Mouse (Mus musculus): ENCODE data around the gene D030056L22Rik. TPM values are rescaled to one million over a fixed set of nuclear protein-coding genes. Genes with fewer than 3 reads are reported as not detected.
A peak's percentile ranks its signal among the peaks of the same experiment; 100 is the strongest.

The D030056L22Rik gene
- 43.8 and 45.1 TPM in 2 replicates for polyA plus RNA-seq (2016; fragmentation: Nextera tagmentation; extraction: Ambion mirVana)

- Histone ChIP-seq H3K9me3 (no peaks in the 10 kb centered on the region), H3K36me3 (replicated peaks) (peaks cover 12% of the 10 kb centered on the region)
These were observed at the start of gene D030056L22Rik for GRCm38 (mm10) chr19:18712866-18713300. Gene D030056L22Rik, plus strand, starts transcription at chr19:18713193.

GRCm38 (mm10) chr19:18663904-18664303 is 49.1 kb upstream of the D030056L22Rik start:
- H3K9me3 ChIP-seq: no peaks in the 10 kb centered on the region
- WGBS: 81% methylated on average over 2 of the region's 2 CpGs

More at GRCm38 (mm10) chr19:18712866-18713300, at the start of gene D030056L22Rik:
- DNase-seq (ENCODE audit: extremely low spot score, low spot score): peak; percentile 97
- Histone ChIP-seq H3K27me3 (ENCODE audit: poor library complexity, severe bottlenecking) (no peaks in the 10 kb centered on the region), H3K4me1 (peaks cover 20% of the 10 kb centered on the region), H3K4me3 (peak within 1 kb of the TSS; percentile 84), H3K27ac (peak within 1 kb of the TSS; percentile 93)
- 0% methylated on average over 49 of the region's 49 CpGs for WGBS

GRCm38 (mm10) chr19:18666966-18667365 is 46.0 kb upstream of the D030056L22Rik start:
- 87% methylated on average over 7 of the region's 7 CpGs for WGBS
- no peak for DNase-seq (ENCODE audit: extremely low spot score, low spot score)
- Histone ChIP-seq H3K4me3 (no peak overlapping the region), H3K27me3 (ENCODE audit: poor library complexity, severe bottlenecking) (no peaks in the 10 kb centered on the region), H3K9me3 (no peaks in the 10 kb centered on the region), H3K4me1 (peaks cover 10% of the 10 kb centered on the region), H3K27ac (no peak overlapping the region), H3K36me3 (replicated peaks) (no peaks in the 10 kb centered on the region)

More at GRCm38 (mm10) chr19:18663904-18664303, 49.1 kb upstream of the D030056L22Rik start:
- Histone ChIP-seq H3K4me3 (no peak overlapping the region), H3K27me3 (ENCODE audit: poor library complexity, severe bottlenecking) (no peaks in the 10 kb centered on the region), H3K36me3 (replicated peaks) (no peaks in the 10 kb centered on the region), H3K4me1 (no peaks in the 10 kb centered on the region), H3K27ac (no peak overlapping the region)
- DNase-seq (ENCODE audit: extremely low spot score, low spot score): no peak

- H3K27ac ChIP-seq: no peak overlapping the region
- DNase-seq (ENCODE audit: extremely low spot score, low spot score): no peak
These were observed 43.4 kb upstream of the D030056L22Rik start for GRCm38 (mm10) chr19:18669551-18669950.

GRCm38 (mm10) chr19:18670608-18671007 is 42.4 kb upstream of the D030056L22Rik start, which contains the start of gene Carnmt1:
Gene Carnmt1, plus strand, starts transcription at chr19:18670764.
- H3K4me1 ChIP-seq: peaks cover 27% of the 10 kb centered on the region
- H3K36me3 ChIP-seq (replicated peaks): no peaks in the 10 kb centered on the region
- peak within 1 kb of the TSS; percentile 84 for H3K4me3 ChIP-seq
- peak within 1 kb of the TSS; percentile 92 for H3K27ac ChIP-seq
- peak; percentile 97 for DNase-seq (ENCODE audit: extremely low spot score, low spot score)
- under 1% methylated on average over 53 of the region's 58 CpGs for WGBS
- H3K9me3 ChIP-seq: no peaks in the 10 kb centered on the region
- no peaks in the 10 kb centered on the region for H3K27me3 ChIP-seq (ENCODE audit: poor library complexity, severe bottlenecking)

More at GRCm38 (mm10) chr19:18669551-18669950, 43.4 kb upstream of the D030056L22Rik start:
- WGBS: 93% methylated on average over 7 of the region's 7 CpGs
- Histone ChIP-seq H3K36me3 (replicated peaks) (no peaks in the 10 kb centered on the region), H3K4me1 (peaks cover 27% of the 10 kb centered on the region), H3K27me3 (ENCODE audit: poor library complexity, severe bottlenecking) (no peaks in the 10 kb centered on the region), H3K9me3 (no peaks in the 10 kb centered on the region), H3K4me3 (0 out of 2 replicates have a peak overlapping the region, but pooled peaks have one; percentile 84)

- H3K27me3 ChIP-seq (ENCODE audit: poor library complexity, severe bottlenecking): no peaks in the 10 kb centered on the region
- DNase-seq (ENCODE audit: extremely low spot score, low spot score): peak; percentile 50
- H3K4me3 ChIP-seq: peak overlapping the region; percentile 84
- H3K27ac ChIP-seq: peak overlapping the region; percentile 92
- no peaks in the 10 kb centered on the region for H3K36me3 ChIP-seq (replicated peaks)
- WGBS: under 1% methylated on average over 64 of the region's 64 CpGs
- H3K4me1 ChIP-seq: peaks cover 27% of the 10 kb centered on the region
- H3K9me3 ChIP-seq: no peaks in the 10 kb centered on the region
These were observed 41.8 kb upstream of the D030056L22Rik start for GRCm38 (mm10) chr19:18671056-18671741.

- Histone ChIP-seq H3K36me3 (replicated peaks) (no peaks in the 10 kb centered on the region), H3K9me3 (no peaks in the 10 kb centered on the region), H3K27ac (no peak overlapping the region), H3K4me1 (peaks cover 27% of the 10 kb centered on the region), H3K27me3 (ENCODE audit: poor library complexity, severe bottlenecking) (no peaks in the 10 kb centered on the region), H3K4me3 (peak overlapping the region; percentile 84)
- WGBS: 73% methylated on average over 3 of the region's 3 CpGs
- no peak for DNase-seq (ENCODE audit: extremely low spot score, low spot score)
These were observed 40.5 kb upstream of the D030056L22Rik start for GRCm38 (mm10) chr19:18672498-18672897.

GRCm38 (mm10) chr19:18673116-18673515 is 39.9 kb upstream of the D030056L22Rik start:
- Histone ChIP-seq H3K36me3 (replicated peaks) (no peaks in the 10 kb centered on the region), H3K4me3 (peak overlapping the region; percentile 84), H3K27me3 (ENCODE audit: poor library complexity, severe bottlenecking) (no peaks in the 10 kb centered on the region), H3K9me3 (no peaks in the 10 kb centered on the region), H3K4me1 (peaks cover 27% of the 10 kb centered on the region), H3K27ac (peak overlapping the region; percentile 25; the same call in 1 of the 2 replicates)
- 16% methylated on average over 4 of the region's 4 CpGs for WGBS
- no peak for DNase-seq (ENCODE audit: extremely low spot score, low spot score)

- Histone ChIP-seq H3K9me3 (no peaks in the 10 kb centered on the region), H3K36me3 (replicated peaks) (peaks cover 37% of the 10 kb centered on the region)
- 81% methylated on average over 4 of the region's 4 CpGs for WGBS
These were observed 30.9 kb upstream of the D030056L22Rik start for GRCm38 (mm10) chr19:18682142-18682541.

GRCm38 (mm10) chr19:18687556-18687955 is 25.4 kb upstream of the D030056L22Rik start:
- DNase-seq (ENCODE audit: extremely low spot score, low spot score): no peak
- Histone ChIP-seq H3K9me3 (no peaks in the 10 kb centered on the region), H3K36me3 (replicated peaks) (peaks cover 16% of the 10 kb centered on the region), H3K27ac (no peak overlapping the region), H3K4me1 (no peaks in the 10 kb centered on the region), H3K4me3 (no peak overlapping the region), H3K27me3 (ENCODE audit: poor library complexity, severe bottlenecking) (no peaks in the 10 kb centered on the region)
- 73% methylated on average over 3 of the region's 3 CpGs for WGBS

More at GRCm38 (mm10) chr19:18682142-18682541, 30.9 kb upstream of the D030056L22Rik start:
- DNase-seq (ENCODE audit: extremely low spot score, low spot score): no peak
- no peak overlapping the region for H3K27ac ChIP-seq
- no peaks in the 10 kb centered on the region for H3K4me1 ChIP-seq
- no peaks in the 10 kb centered on the region for H3K27me3 ChIP-seq (ENCODE audit: poor library complexity, severe bottlenecking)
- no peak overlapping the region for H3K4me3 ChIP-seq

- Histone ChIP-seq H3K4me1 (no peaks in the 10 kb centered on the region), H3K4me3 (no peak overlapping the region), H3K27me3 (ENCODE audit: poor library complexity, severe bottlenecking) (no peaks in the 10 kb centered on the region), H3K9me3 (no peaks in the 10 kb centered on the region), H3K36me3 (replicated peaks) (peaks cover 42% of the 10 kb centered on the region), H3K27ac (no peak overlapping the region)
- WGBS: 83% methylated on average over 3 of the region's 3 CpGs
- no peak for DNase-seq (ENCODE audit: extremely low spot score, low spot score)
These were observed 20.8 kb upstream of the D030056L22Rik start for GRCm38 (mm10) chr19:18692176-18692575.

- H3K4me1 ChIP-seq: no peaks in the 10 kb centered on the region
- peaks cover 48% of the 10 kb centered on the region for H3K36me3 ChIP-seq (replicated peaks)
- no peak for DNase-seq (ENCODE audit: extremely low spot score, low spot score)
- H3K9me3 ChIP-seq: no peaks in the 10 kb centered on the region
- H3K27ac ChIP-seq: no peak overlapping the region
- no peak overlapping the region for H3K4me3 ChIP-seq
- no peaks in the 10 kb centered on the region for H3K27me3 ChIP-seq (ENCODE audit: poor library complexity, severe bottlenecking)
- WGBS: 84% methylated on average over 2 of the region's 2 CpGs
These were observed 20.2 kb upstream of the D030056L22Rik start for GRCm38 (mm10) chr19:18692768-18693167.

GRCm38 (mm10) chr19:18695116-18695515 is 17.9 kb upstream of the D030056L22Rik start:
- H3K4me3 ChIP-seq: no peak overlapping the region
- H3K27me3 ChIP-seq (ENCODE audit: poor library complexity, severe bottlenecking): no peaks in the 10 kb centered on the region
- no peak overlapping the region for H3K27ac ChIP-seq
- H3K9me3 ChIP-seq: no peaks in the 10 kb centered on the region
- whole genome bisulfite sequencing: 92% methylated on average over 3 of the region's 3 CpGs
- H3K36me3 ChIP-seq (replicated peaks): peaks cover 57% of the 10 kb centered on the region
- no peak for DNase-seq (ENCODE audit: extremely low spot score, low spot score)
- no peaks in the 10 kb centered on the region for H3K4me1 ChIP-seq

Data from forebrain, embryonic 10.5 days (tissue).